Mouse (Mus musculus): Measurements from ENCODE around the gene Olfr1495. TPM values are rescaled to one million over a fixed set of nuclear protein-coding genes. Genes with fewer than 3 reads are reported as not detected.

Olfr1495 gene
- polyA plus RNA-seq, 1 experiment, result not detected

DNA sequence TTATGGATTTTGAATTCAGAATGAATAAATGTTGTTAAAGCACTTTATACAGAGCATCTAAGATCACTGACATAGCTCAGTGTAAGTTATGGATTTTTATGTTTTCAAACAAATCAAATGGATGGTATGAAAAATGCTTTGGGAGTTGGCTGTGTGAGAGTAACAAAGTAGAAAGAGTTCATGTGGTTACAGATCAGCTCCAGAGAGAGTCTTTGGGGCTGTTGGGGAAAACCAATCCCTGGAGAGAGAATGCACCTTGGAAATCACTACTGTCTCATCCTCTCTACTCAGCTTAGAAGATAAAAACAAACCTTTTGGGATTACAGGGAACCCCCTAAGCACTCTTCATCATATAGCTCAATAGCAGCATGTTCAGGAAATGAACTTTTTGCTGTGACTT, 54.9 kb downstream of the Olfr1495 start, which contains the start of gene Olfr1499:
Gene Olfr1499, minus strand, starts transcription at position 101 of the 400 bp plus-strand sequence.
- TF ChIP-seq POLR2A (IDR thresholded peaks at IDR 0.05; ENCODE audit: extremely low read depth, insufficient read depth, low read length) (no peak), CTCF (IDR thresholded peaks at IDR 0.05; ENCODE audit: extremely low read depth, insufficient read depth, low read length) (no peak)
- H3K4me3 ChIP-seq (ENCODE audit: insufficient read depth, low read length), result no peak within 1 kb of the TSS

More for the DNA sequence above, 54.9 kb downstream of the Olfr1495 start, which contains the start of gene Olfr1499:
- Histone ChIP-seq H3K4me1 (ENCODE audit: control insufficient read depth, insufficient read depth, low read length) (no peaks in the 10 kb centered on the region), H3K27ac (ENCODE audit: insufficient read depth, low read length) (no peak within 1 kb of the TSS)

Other genes starting within 250 kb of the Olfr1495 start
- not detected in 2 replicates for gene Olfr1480, start 236.7 kb upstream of the Olfr1495 start, polyA plus RNA-seq (2012; rRNA removed)
- not detected in 2 replicates for gene Olfr1484, start 181.1 kb upstream of the Olfr1495 start, polyA plus RNA-seq (2012; rRNA removed)
- not detected in 2 replicates for gene Olfr1487, start 147.2 kb upstream of the Olfr1495 start, polyA plus RNA-seq (2012; rRNA removed)
- not detected in 2 replicates for gene Olfr1489, start 133.0 kb upstream of the Olfr1495 start, polyA plus RNA-seq (2012; rRNA removed)
- not detected in 2 replicates for gene Olfr1490, start 113.5 kb upstream of the Olfr1495 start, polyA plus RNA-seq (2012; rRNA removed)
- not detected in 2 replicates for gene Olfr1491, start 67.3 kb upstream of the Olfr1495 start, polyA plus RNA-seq (2012; rRNA removed)
- not detected in 2 replicates for gene Olfr1493-ps1, start 41.3 kb upstream of the Olfr1495 start, polyA plus RNA-seq (2012; rRNA removed)
- not detected in 2 replicates for gene Olfr1494, start 24.9 kb upstream of the Olfr1495 start, polyA plus RNA-seq (2012; rRNA removed)
- not detected in 2 replicates for gene Olfr1496, start 13.3 kb downstream of the Olfr1495 start, polyA plus RNA-seq (2012; rRNA removed)
- not detected in 2 replicates for gene Olfr1497, start 33.6 kb downstream of the Olfr1495 start, polyA plus RNA-seq (2012; rRNA removed)
- gene Olfr1499, start 54.8 kb downstream of the Olfr1495 start, polyA plus RNA-seq (2012; rRNA removed), result not detected in 2 replicates
- not detected in 2 replicates for gene Olfr1500, start 65.9 kb downstream of the Olfr1495 start, polyA plus RNA-seq (2012; rRNA removed)
- not detected in 2 replicates for gene Olfr1501, start 86.1 kb downstream of the Olfr1495 start, polyA plus RNA-seq (2012; rRNA removed)
- gene Olfr1502, start 97.2 kb downstream of the Olfr1495 start, polyA plus RNA-seq (2012; rRNA removed), result not detected in 2 replicates
- not detected in 2 replicates for gene Olfr1504, start 133.3 kb downstream of the Olfr1495 start, polyA plus RNA-seq (2012; rRNA removed)
- not detected in 2 replicates for gene Olfr1505, start 148.9 kb downstream of the Olfr1495 start, polyA plus RNA-seq (2012; rRNA removed)